Mouse (Mus musculus): ENCODE data around the gene Alpk1.

Gene Alpk1

GRCm38 (mm10) chr3:127694802-127695771, 85.2 kb downstream of the Alpk1 start:
- DNase-seq (ENCODE audit: low spot score in 2 of 2), result no peak

GRCm38 (mm10) chr3:127691230-127691629, 89.1 kb downstream of the Alpk1 start:
- DNase-seq (ENCODE audit: low spot score in 2 of 2), result no peak

GRCm38 (mm10) chr3:127679703-127680102, 100.6 kb downstream of the Alpk1 start:
- DNase-seq (ENCODE audit: low spot score in 2 of 2), result no peak

- no peak for DNase-seq (ENCODE audit: low spot score in 2 of 2)
These were observed 118.4 kb downstream of the Alpk1 start for GRCm38 (mm10) chr3:127661646-127662531.

- no peak for DNase-seq (ENCODE audit: low spot score in 2 of 2)
These were observed 119.6 kb downstream of the Alpk1 start for GRCm38 (mm10) chr3:127660712-127661111.

- DNase-seq (ENCODE audit: low spot score in 2 of 2), result no peak
These were observed 128.3 kb downstream of the Alpk1 start for GRCm38 (mm10) chr3:127651742-127652653.

- no peak for DNase-seq (ENCODE audit: low spot score in 2 of 2)
These were observed 134.0 kb downstream of the Alpk1 start for GRCm38 (mm10) chr3:127646156-127646825.

GRCm38 (mm10) chr3:127642211-127642610, 138.1 kb downstream of the Alpk1 start:
- no peak for DNase-seq (ENCODE audit: low spot score in 2 of 2)

GRCm38 (mm10) chr3:127640762-127641700, 139.3 kb downstream of the Alpk1 start:
- DNase-seq (ENCODE audit: low spot score in 2 of 2), result no peak

GRCm38 (mm10) chr3:127639875-127640761, 140.2 kb downstream of the Alpk1 start:
- peak in 1 of 2 experiments; percentile 40 for DNase-seq (ENCODE audit: low spot score in 2 of 2)

GRCm38 (mm10) chr3:127634984-127635349, 145.4 kb downstream of the Alpk1 start:
- no peak for DNase-seq (ENCODE audit: low spot score in 2 of 2)

- DNase-seq (ENCODE audit: low spot score in 2 of 2), result peak; percentile 27 to 68
These were observed 146.0 kb downstream of the Alpk1 start for GRCm38 (mm10) chr3:127634101-127634983.

- no peak for DNase-seq (ENCODE audit: low spot score in 2 of 2)
These were observed 147.0 kb downstream of the Alpk1 start, which contains the start of gene Neurog2 for GRCm38 (mm10) chr3:127633080-127634032. TSS of gene Neurog2 (plus strand) at chr3:127633135.

GRCm38 (mm10) chr3:127632531-127632930, 147.8 kb downstream of the Alpk1 start:
- no peak for DNase-seq (ENCODE audit: low spot score in 2 of 2)

- DNase-seq (ENCODE audit: low spot score in 2 of 2), result no peak
These were observed 148.7 kb downstream of the Alpk1 start for GRCm38 (mm10) chr3:127631582-127631981.

- DNase-seq (ENCODE audit: low spot score in 2 of 2), result no peak
These were observed 149.5 kb downstream of the Alpk1 start for GRCm38 (mm10) chr3:127630735-127631372.

Measured in natural killer cell, adult 2 months (primary cell).